Mouse (Mus musculus): ENCODE results near the gene Ddx1.

The Ddx1 gene

GRCm38 (mm10) chr12:13248691-13249572, at the start of gene Ddx1:
TSS of gene Ddx1 (minus strand) at chr12:13249213.
- DNase-seq (ENCODE audit: low spot score in 2 of 2): peak; percentile 25 to 84

GRCm38 (mm10) chr12:13293421-13293881, 44.4 kb upstream of the Ddx1 start:
- no peak for DNase-seq (ENCODE audit: low spot score in 2 of 2)

GRCm38 (mm10) chr12:13291453-13291852, 42.4 kb upstream of the Ddx1 start:
- no peak for DNase-seq (ENCODE audit: low spot score in 2 of 2)

GRCm38 (mm10) chr12:13269570-13270390, 20.8 kb upstream of the Ddx1 start:
- no peak for DNase-seq (ENCODE audit: low spot score in 2 of 2)

GRCm38 (mm10) chr12:13268826-13269449, 19.9 kb upstream of the Ddx1 start, which contains the start of gene Nbas:
TSS of gene Nbas (plus strand) at chr12:13269133.
- peak; percentile 33 to 84 for DNase-seq (ENCODE audit: low spot score in 2 of 2)

GRCm38 (mm10) chr12:13268412-13268811, 19.4 kb upstream of the Ddx1 start:
- DNase-seq (ENCODE audit: low spot score in 2 of 2): no peak

GRCm38 (mm10) chr12:13255701-13256100, 6.7 kb upstream of the Ddx1 start:
- DNase-seq (ENCODE audit: low spot score in 2 of 2): no peak

- no peak for DNase-seq (ENCODE audit: low spot score in 2 of 2)
Observed at GRCm38 (mm10) chr12:13255068-13255467, 6.1 kb upstream of the Ddx1 start.

DNA sequence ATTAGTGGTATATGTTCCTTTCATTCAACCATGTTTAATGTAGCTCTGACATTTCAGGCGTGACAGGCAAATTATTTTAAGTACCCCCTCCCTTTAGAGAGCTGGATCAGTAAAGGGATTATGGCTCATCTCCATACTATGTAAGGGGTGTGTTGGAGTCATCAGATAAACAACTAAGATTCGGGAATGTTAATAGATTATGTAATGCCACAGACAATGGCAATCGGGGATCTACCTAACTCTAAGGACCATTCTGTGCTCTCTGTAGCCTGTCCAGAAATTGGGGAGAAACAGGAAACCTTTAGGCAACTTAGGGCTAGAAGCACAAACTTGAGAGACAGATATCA, 533 bp upstream of the Ddx1 start:
- DNase-seq (ENCODE audit: low spot score in 2 of 2): no peak

DNA sequence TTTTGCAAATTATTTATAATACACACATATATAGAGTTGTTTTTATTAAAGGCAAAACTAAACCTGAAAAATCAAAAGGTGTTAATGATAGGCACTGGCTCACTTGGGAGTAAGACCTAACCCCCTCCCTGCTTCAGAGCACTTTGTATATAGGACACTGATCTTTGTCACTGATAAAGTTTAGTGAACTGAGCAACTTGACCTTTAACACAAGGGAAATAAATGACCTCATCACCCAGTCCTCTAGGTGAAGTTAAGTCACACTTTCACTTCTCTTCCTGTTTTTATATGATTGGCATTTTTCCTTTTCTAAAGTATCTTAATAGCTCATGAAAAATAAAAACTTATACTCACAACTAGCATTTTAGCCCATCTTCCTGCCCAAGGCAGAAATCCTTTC, 6.6 kb downstream of the Ddx1 start:
- DNase-seq (ENCODE audit: low spot score in 2 of 2): no peak

- DNase-seq (ENCODE audit: low spot score in 2 of 2): no peak
Observed at GRCm38 (mm10) chr12:13218101-13218514, 30.9 kb downstream of the Ddx1 start.

DNA sequence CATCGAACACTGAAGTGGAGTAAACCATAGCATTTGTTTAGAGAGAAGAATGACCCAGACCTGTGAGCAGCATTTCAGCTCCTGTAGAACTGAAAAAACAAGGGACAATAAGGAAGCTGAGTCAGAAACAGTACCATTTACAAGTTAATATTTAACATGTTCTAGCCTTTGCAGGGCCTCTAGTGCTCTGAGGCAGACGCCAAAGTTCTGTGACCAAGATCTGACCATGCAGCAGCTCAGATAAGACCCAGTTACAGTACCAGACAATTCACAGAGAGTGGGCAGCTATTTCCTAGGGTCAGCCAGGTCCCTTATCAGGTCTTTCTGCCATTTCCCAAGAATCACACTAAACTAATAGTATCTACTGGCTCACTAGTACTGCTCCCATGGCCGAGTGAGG, 31.4 kb downstream of the Ddx1 start:
- no peak for DNase-seq (ENCODE audit: low spot score in 2 of 2)

- no peak for DNase-seq (ENCODE audit: low spot score in 2 of 2)
Observed at GRCm38 (mm10) chr12:13216501-13217103, 32.4 kb downstream of the Ddx1 start.

DNA sequence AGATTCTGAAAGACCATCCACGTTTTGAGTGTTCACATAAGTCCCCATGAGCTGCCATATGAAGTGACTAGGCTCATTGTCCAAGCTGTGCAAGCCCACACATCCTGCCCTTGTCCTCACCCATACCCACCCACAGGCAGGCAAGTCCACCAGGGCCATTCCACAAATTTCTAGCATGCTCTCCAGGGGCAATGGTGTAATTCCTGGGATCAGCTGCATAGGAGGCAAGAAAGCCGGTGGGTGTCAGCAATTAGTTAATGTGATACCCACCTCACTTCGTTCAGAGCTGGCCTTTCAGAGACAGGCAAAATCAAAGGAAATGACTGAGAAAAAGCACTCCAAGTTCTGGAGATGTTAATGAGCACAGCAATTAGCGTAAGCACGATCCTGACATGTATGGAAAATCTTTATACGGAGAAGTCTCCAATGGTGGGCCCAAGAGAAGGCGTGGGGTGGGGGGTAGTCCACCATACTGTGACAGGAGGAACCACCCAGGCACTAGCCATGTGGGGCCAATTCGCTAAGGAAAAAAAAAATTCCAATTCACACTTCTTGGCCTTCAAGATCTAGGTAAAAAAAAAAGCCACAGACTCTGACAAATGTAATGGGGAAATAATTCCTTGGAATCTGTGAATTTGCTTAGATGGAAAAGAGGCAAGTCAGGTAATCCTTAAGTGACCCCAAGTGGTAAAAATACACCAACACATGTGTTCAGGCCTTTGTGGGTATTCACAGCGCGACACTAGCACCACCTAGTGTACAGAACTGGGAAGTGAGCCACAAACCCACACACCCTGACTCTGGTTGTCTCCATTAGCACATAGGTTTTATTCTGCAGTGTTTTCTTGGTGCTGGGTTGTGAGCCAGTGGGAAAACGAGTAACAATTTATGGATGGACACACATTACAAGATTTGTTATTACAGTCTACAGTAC, 34.4 kb downstream of the Ddx1 start:
- DNase-seq (ENCODE audit: low spot score in 2 of 2): peak; percentile 77 to 94

DNA sequence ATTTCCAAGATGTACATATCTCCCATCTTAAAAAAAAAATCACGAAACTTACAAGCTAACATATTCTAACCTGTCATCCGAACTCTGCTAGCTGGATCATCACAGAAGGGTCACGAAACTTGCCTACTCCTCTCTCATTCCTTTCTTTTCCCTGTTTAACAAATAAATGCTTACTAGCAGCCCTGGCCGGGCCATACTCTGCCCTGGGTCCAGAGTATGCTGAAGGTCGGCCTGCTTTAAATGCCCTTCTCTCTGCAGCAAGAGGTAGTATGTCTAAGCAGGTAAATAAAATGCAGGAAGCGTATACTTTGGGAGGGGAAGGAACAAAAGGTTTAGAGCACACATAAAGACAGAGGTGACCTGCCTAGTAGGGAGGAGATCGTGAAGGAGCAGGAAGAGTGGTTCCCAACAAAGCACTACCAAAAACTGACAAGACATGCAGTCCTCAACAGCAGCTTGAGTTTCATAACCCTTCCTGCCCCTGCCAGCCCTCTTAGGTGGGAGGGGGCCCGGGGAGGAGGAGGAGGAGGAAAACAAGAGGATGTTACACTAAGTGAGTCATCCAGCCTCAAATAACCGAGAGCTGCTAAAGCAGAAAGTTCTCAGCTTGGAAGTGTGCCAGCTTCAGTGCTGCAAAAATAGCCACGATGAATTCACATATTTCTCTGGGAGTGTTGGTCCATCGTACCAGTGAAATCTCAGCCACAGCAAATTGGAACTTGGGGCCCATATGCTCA, 37.1 kb downstream of the Ddx1 start:
- DNase-seq (ENCODE audit: low spot score in 2 of 2): peak; percentile 73 to 85

DNA sequence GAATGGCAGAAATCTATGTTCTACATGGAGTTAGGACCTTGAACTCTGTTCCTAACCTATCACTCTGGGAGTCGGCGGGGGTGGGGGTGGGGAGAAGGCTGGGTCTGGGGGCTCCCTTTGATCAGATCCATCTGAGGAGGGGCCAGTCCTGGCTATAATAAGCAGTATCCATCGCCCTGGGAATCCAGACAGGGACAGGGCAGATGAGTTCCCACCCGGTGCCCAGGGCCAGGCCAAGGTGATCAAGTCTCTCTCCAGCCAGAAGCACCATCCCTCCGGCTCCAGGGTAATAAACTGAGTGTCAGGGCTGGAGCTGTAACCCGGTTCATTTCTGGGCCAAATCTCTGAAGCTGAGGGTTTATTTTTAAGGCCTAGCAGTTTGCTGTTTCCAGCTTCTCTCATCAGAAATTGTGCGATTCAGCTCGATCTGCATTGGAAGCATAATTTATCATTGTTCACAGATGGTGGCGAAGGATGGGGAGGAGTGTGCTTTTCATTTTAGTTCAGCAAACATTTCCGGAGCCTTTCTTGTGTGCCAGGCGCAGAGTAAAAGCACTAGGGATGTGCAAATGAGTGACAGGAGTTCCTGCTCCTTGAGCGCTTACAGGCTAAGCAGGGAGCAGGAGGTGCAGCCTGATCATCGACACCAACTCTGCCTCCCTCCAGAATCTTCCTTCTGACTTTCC, 39.2 kb downstream of the Ddx1 start:
- DNase-seq (ENCODE audit: low spot score in 2 of 2): peak; percentile 45 to 77

DNA sequence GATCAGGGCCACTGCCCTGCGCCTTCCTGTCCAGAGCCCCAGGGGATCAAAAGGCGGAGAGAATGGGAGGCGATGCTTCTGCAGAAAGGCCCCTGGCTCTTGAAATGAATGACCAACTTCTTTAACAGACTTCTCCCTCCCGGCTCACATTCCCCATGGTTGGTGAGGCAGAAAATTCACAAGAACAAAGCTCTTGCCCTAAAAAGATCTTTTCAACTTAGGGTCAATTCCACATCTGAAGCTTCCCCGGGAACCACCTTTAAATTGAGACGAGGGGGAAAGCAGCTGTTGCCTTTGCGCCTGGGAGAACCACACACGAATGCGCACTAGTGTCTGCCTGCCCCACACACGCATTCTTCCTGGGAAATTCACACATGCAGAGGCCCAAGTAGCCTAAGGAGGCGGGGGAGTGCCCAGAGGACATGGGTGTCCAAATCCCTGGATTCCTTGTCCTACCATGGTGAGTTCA, 40.0 kb downstream of the Ddx1 start:
- DNase-seq (ENCODE audit: low spot score in 2 of 2): no peak

DNA sequence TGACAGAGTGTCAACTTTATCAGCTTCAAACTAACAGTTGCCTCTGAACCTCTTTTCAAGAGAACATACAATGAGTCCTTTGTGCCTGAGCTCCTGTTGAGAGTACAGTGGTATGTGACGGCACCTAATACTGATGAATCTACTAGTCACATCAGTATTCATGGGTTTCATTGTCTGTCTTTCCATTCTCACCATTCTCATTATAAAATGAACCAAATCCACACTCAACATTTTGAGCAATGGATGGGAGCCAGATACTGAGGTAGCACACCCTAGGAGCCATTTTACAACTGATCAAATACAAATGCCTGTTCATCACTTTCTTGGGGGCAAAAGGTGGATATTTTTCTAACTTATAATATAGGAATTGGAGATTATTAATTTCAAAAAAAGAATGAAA, 40.5 kb downstream of the Ddx1 start:
- DNase-seq (ENCODE audit: low spot score in 2 of 2): no peak

GRCm38 (mm10) chr12:13207099-13207498, 41.9 kb downstream of the Ddx1 start:
- no peak for DNase-seq (ENCODE audit: low spot score in 2 of 2)
